Mouse (Mus musculus) kidney, postnatal 36 days (tissue): ENCODE measurements at regions not wholly inside any gene's neighbourhood (a gene's known extent, or its start where the extent isn't known, plus 50 kb on each side); places are given as distances from the start of the nearest gene placed in this dataset.

Experiments
- DNase-seq, 2 experiments: peaks; one replicate each; pipeline ENCODE4 v3.0.0; 2021 to 2022; ENCODE audit warnings: mixed read lengths in 2 of 2

DNA sequence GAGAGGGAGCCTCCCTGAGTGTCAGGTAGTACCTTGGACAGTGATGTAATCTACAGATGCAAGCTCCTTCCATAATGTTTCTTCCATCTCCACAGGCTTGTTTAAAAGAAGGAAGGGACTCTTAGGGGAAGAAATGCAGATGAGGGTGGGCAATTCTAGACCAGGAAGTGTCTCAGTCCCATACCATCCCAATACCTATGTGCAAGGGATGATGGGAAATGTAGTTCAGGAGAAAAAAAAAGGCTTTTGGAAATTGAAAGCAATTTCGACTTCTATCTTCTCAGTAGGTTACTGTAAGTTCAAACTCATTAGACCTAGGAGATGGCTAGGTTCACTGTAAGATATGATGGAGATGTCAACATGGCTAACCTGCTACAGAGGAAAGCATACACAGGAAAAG is 68.3 kb downstream of the Cd83 start:
- no peak for DNase-seq

DNA sequence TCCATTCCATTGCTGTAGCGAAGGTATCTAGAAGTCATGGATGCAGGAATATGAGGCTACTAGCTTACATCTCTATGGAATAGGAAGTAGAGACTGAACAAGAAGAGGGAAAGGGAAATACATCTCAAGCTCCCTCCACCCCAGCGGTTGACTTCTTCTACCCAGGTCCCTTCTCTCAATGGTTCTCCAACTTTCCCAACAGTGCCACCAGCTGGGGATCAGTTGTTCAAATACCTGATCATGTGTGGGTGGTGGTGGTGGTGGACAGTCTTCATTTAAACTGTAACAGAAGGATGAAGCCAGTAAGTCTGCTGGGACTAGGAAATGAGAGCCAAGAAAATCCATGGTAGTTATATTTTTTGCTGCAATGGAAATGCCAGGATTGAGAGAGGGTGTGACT is 70.4 kb downstream of the Cd83 start:
- DNase-seq: no peak

DNA sequence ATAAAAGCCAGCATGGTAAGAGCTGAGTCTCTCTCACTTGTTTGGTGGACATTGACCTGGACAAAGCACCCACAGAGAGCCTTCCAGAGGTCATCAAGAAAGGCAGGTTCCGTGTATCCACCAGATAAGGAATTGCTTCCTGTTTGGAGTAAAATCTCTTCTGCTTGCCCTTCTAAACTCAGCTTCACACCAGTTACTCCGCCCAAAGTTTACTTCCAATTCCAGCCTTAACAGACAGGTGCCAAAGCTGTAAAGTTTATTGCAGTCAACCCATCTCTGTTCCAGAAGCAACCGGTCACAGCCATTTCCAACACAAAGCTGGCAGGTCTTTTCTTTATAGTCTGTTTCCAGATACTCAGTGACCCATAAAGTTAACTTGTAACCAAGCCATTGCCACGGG is 76.4 kb downstream of the Cd83 start:
- DNase-seq: peak; percentile 45 to 72

DNA sequence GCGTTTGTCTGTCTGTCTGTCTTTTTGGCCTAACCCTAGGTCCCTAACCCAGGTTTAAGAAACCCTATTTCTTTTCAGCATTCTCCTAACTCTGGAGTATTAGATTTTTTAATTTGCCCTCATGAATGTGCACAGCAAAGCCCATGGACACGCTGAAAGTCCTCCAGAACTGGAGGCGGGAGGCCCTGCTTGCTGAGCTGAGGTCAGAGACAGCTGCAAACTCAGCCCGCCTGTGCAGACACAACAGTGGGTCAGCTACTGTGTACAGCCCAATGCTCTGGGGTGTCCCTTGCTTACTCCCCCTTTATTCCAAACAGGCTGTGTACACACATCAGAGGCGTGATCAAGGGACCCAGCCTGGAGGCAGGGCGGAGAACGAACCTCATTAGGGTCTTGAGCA is 76.8 kb downstream of the Cd83 start:
- DNase-seq: peak in 1 of 2 experiments; percentile 41

DNA sequence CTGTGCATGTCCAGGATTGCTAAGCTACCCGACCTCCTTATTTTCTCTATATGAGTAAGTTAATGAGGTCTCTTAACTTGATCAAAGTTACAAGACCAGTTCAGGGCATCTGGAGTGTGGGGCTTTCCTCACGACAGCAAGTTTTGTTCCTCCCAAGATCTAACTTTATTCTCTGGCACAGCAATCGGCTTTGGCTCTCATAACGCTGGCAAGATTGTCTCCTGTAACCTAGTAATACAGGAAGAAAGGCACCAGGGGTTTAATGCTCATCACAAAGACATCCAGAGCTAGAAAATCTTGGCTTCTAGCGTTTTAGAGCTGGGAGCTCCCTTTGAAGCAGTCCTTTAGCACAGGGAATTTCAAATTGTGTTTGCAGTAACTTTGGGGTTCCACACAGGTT is 77.5 kb downstream of the Cd83 start:
- DNase-seq: no peak

DNA sequence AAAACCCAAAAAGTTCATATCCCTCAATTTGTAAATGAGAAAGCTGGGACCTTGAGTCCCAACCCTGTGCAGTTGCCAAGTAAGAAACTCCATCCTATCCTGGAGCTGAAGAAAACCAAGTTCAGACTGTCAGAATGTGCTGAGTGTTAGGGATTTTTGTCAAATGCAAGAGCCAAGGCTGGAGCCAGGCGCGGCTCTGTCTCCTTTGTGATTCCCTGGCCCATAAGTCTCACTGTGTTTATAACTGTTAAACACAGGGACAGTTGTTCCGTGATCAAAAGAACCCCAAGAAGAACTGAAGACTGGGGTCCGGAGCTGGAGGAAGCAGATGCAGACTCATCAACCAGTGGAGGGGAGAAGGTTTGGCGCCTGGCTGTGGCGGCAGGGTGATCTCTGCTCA is 78.0 kb downstream of the Cd83 start:
- peak; percentile 28 to 36 for DNase-seq

DNA sequence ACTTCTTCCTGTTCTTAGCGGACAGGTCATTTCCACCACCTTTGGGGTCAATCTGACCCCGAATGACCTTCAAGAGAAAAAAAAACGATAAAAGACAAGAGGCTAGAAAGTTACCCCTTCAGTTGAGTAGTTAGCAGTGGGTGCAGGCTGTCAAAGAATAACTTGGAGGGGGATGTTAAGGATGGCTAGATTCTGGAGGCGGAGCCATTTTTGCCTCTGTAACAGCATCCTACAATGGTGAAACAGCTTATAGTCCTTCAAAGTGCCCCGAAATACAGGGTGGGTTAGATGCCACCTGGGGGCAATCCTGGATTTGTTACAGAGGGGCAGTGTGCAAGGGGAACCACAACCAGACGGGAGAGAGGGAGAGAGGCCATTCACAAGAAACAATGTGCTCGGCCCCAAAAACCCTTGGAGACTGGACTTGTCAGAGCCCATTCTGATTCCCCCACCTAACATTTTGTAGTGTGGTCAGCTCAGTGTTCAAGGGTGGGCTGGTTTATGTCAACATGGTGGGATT is 79.1 kb downstream of the Cd83 start:
- peak; percentile 29 to 46 for DNase-seq

DNA sequence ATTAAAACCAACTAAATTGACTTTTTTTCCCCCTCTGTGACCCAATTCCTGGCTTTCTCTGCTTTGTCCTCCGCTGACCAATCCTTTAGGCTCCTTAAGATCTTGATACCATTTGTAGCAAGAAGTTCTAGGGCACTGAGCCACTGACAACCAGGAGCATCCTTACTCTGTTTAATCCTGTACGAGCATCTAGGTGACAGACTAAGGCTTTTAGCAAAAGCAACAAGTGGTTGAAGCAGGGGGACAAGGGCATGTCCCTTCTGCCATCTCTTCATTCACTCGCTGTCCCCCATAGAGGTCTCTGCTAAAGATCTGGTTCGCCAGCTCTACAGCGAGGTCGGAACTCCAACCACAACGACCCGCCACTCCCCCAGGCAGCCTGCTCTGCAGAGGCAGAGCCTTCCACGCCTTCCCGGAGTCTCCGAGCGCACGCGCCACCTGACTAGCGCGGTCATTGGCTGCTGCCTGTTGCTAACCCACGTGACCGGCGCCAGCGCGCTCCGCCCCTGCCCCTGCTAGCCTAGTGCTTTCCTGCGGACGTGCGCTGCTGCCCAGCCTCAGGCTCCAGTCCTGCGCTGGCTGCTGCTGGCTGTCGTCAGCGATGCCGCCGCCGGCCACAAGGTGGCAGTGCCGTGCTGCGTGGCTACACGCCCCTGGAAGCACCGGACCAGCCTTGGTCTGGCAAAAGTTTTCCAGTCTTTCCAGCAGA is 79.7 kb downstream of the Cd83 start:
- peak; percentile 100 for DNase-seq

DNA sequence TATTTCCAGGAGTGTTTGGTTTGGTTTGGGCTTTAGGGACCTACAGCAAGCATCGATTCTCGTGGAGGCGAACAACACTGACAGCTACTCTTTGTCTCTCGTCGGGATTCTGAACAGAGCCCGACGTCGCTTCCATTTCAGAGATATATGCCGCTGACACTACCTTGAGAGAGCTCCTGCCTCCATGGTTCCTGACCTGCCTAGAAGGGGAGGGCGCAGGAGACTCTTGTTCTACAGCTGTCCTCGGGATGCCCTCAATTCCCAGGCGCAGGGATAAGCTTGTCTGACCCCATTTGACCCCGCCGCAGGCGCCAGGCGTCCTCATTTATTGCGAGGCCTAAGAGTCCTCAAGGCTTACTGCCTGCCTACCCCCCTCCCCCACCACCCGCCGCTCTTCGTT is 80.5 kb downstream of the Cd83 start:
- DNase-seq: peak; percentile 26 to 65

DNA sequence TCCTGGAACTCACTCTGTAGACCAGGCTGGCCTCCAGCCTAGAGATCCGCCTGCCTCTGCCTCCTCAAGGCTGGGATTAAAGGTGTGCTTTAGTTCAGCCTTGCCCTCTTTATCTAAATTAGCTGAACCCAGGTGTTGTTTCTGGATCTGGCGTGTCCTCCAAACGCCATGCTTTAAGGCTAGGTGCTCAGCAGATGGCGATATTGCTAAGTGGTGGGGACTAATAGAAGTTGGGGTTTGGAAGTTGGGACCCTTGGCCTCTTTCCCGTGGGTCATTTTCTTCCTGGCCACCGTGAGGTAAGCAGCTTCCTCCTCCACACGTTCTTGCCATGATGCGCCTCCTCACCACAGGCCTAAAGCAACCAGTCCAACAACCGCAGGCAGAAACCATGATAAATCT is 91.3 kb downstream of the Cd83 start:
- peak in 1 of 2 experiments; percentile 20 for DNase-seq

DNA sequence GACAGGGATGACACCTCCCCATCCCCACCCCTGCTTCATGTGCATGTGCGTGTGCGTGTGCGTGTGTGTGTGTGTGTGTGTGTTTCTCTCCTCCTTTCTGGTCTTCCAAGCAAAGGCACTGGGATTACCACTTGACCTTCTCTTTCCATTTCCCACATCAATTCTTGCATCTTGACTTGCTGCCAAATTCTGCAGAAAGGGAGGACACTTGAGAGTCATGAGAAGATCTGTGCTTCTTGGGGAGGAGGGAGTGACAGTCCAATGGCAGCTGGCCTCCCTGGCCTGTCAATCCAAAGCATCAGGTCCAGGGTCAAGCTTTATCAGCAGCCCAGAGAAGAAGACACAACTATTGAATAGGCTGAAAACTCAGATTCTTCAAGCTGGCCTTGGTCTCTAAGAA is 102.7 kb downstream of the Cd83 start:
- DNase-seq: no peak

DNA sequence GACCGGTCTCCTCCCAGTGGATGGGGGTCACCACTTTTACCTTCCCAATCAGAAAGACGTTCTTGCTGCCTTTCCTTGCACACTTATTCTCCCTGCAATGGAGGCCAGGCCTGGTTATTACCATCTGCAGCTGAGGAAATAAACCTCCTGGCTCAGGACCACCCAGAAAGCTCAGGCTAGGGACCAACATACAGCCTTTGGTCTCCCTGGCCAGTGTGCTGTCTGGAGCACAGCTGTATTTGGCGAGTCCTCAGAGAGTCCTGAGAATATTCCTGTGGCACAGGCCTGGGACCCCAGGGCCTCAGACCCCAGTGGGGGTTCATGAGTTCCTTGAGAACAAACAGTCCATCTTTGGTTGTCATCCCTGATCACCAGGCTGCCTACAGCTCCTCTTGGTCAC is 107.4 kb downstream of the Cd83 start:
- no peak for DNase-seq

DNA sequence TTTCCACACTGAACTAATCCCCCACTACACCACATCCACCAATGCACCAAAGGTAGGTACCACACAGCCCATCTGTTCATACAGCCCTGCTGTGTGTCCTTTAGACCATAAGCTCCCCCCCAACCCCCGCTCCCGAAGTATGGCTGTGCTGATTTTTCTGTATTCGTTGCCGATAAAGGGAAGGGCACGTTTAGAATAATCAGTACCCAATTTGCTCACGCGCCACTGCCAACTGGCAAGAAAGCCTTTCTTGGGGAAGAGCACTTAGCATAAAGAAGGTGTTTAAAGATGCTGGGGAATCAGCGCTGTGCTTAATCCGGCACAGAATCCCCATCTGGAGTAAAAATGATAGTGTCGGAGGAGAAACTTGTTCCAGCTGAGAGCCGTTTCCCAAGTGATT is 111.4 kb downstream of the Cd83 start:
- DNase-seq: no peak

DNA sequence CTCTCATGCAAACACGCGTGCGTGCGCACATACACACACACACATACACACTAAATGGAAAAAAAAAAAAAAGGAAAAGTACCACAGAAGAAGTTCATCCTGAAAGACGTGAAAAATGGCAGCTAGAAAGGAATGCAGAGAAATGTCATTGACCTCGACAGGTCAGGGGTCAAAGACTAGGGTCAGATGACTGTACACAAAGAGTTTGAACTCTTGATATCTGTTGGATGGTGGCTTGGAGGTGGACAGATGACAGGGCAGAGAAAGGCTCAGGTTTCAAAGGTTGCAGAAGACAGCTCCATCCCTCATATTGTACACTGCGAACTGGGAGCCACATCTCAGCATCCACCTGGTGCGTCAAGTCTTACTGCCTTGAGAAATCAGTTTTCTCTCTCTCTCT is 112.5 kb downstream of the Cd83 start:
- DNase-seq: no peak

DNA sequence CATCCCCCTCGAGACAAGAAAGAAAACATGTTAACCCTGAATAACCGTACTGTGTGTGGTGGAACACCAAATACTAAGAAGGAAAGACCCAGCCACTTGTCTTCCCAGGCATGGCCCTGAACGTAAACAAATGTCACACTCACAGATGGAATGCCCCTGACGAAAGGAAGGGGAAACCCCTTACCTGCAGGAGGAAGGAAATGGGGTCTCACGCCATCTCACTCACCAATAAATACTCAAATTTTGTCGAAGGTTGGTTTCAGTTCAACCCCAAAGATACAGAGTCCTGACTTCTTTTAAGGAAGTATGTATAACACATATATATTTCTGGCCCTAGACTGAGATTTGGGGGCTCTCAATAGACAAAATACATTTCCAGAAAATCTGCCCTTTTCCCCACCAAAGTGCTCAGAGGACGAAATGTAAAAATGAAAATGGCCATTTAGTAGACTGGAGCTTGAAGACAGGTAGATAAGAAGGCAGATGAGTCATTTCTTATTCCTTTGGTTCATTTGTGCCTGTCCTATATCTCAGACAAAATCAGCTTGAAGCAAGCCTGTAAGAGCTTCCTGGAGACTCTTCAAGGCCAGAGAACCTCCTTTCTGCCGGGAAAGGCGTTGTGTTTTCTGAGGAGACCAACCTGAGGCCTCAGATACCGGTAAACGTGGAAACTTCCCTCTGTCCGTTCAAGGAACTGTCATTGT is 114.1 kb downstream of the Cd83 start:
- DNase-seq: no peak

DNA sequence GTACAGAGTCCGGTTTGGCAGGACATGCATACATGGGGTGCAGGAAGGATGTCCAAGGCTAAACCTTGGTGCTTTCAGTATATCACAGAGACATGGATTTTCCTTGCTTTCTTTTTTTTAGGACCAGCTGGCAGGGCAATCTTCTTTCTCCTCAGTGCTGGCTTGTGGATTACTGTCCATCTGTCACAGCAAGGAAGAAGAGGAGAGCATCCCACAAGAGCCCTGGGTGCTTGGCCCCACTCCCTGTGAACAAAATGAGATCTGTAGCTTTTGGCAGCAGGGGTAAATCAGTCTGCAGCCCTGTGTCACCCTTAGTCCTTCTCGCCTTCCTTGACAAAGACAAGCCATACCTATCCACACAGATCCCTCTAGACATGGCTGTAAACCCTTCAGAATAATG is 115.5 kb downstream of the Cd83 start:
- no peak for DNase-seq

DNA sequence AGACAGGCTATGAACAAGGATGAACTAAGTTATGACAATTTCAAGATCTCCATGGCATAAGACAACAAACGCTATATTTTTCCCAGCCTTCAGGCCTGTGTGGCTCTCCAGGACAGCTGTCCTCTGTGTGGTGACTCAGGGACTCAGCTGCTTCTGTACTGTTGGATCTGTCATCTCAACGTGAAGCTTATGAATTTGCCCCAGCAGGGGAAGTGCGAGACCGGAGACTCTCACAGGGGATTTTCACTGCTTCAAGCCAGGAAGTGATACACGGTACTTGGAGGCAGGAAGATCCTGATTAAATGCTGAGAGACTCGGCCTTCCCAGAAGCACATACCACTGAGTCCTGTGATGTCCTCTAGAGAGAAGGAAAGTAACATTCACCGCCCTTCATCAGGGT is 116.2 kb downstream of the Cd83 start:
- peak in 1 of 2 experiments; percentile 16 for DNase-seq

DNA sequence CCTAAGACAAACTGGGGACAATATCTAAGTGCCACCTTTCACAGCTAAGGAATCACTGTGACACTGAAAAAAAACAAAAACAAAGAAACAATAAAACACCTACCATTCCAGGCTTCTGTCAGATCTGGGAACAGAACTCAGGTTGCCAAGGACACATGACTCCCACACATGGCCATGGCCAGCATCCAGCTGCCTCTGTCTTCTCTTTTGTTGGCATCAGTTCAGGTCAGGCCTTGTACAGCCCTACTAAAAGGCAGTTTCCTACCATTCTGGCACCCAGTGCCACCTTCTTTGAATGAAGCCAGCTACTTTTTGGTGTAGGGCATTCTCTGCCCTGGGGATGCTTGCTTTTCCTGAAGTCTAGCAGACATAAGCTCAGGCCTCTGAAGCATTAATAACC is 118.8 kb downstream of the Cd83 start:
- DNase-seq: peak; percentile 55

DNA sequence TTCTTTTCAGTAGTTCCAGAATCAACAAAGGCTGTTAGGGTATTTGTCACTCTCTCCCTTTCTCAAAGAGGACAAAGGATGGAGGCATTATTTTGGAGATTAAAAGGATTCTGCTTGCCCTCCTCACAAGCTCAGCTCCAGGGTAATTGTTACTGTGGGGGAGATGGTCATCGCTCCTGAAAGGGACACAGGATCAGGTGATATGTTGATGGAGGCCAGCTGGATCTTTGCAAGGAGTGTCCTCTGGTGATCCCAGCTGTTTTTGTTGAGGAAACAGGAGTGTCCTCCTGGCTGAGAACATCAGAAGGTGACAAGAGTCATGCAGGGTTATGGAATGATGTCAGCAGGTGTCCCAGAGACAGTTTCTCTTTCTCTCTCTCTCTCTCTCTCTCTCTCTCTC is 119.7 kb downstream of the Cd83 start:
- DNase-seq: no peak

DNA sequence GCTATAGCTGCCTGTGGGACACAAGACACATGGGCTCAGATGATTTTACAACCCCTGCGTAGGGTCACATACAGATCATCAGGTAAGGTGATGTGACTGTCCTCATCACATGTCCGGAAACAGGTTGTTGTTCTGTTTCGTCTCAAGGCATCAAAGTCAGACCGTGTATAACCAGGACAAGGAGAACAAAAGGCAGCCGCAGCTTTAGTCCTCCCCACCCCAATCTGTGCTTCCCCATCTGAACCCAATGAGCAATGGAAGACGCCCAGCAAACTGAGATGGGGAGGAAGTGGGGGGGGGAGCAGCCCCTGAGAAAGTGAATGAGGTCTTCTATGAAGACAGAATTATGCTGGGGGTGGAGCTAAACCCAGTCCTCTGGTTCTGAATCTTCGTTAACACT is 121.7 kb downstream of the Cd83 start:
- DNase-seq: no peak

DNA sequence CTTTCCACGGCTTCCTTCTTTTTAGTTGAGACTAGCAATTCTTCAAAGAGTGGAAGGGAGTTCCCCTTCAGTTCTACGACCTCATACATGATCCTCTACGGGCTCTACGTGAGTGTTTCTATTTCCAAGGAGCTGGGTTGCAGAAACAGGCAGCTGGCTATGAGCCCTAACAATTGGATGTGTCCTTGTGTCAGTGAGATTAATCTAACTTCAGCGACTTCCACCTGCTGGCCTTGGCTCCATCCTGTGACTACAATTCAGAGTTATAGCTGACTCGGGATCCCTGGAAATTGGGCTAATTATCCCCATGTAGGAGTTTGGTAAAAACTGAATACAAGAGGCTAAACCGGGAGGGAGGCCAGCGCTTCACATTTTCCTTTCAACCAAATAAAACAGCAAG is 122.8 kb downstream of the Cd83 start:
- DNase-seq: peak in 1 of 2 experiments; percentile 25

DNA sequence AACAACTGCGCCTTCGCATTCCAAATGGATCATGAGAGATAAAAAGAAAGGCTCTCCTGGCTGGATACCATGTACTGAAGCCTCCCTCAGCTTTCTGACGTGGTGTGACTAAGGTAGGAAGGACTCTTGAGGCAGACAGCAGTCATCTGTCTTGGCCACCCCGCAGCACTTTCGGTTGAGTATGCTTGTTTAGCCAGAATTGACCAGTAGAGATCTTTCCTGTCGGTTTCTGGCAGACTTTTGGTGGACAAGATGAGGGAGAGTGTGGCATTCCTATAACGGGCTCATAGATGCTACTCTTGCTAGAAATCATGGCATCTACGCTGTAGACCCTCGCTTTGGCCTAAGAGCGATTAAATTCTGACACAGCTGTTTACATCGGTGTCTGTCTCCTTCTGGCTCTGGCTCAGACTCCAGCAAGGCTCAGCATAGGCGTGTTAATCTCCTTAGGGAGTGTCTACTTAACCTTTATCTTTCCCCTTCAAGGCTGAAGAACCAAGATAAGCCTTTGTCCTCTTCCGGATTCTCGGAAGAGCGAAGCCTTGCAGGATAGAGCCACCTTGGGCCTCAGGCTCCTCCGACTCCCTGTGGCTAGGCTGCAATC is 123.6 kb downstream of the Cd83 start:
- no peak for DNase-seq

DNA sequence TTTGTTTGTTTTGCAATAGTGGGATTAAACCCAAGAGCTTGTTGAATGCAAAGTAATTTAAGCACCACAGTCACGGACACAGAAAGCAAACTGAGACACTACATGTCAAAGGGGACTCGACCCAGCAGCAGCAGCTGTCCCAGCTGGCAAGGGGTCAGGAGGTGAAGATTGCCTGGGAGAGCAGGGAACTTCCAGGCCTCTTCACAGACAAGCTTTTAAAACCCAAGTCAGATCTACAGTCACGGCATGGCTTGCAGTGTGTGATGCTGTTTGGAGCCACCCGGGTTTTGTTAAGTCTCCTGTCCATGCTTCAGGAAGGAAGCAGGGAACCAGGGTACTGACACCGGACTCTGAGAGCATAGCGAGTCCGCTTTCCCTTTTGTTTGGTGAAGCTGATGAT is 125.4 kb downstream of the Cd83 start:
- DNase-seq: no peak

DNA sequence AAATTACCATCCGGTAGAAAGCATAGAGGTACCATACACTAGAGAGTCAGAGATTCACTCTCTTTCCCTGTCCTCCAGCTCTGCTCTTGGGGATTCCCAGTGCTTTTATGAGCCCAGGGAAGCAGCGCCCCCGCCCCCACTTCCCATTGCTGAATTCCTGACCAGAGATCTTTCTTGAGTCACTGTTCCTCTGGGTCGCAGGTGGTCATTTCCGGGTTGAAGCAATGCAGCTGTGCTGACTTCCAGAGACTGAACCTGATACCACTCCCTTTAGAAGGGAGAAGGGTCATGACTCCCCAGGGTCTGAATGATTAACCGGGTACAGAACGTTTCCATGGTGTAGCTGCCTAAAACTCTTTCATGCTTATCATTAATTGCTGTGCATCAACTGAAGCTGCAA is 128.9 kb downstream of the Cd83 start:
- DNase-seq: peak; percentile 29 to 40
